Mouse (Mus musculus) small intestine, adult 2 months (tissue): Measurements from ENCODE around the gene Dusp5.

Source experiments
- CTCF ChIP-seq: fragments of 200-500 bp; IDR thresholded peaks from 2 replicates; pipeline ENCODE4 v1.5.1; 2012; ENCODE audit warnings: low read depth, mild to moderate bottlenecking, control low read depth, inconsistent platforms, low read length, moderate library complexity, mixed read lengths; ENCODE audit not compliant: insufficient replicate concordance, insufficient read length; ENCODE audit errors: extremely low read depth
- POLR2A ChIP-seq: fragments of 200-500 bp; IDR thresholded peaks from 2 replicates; pipeline ENCODE4 v1.6.1; 2012; ENCODE audit warnings: low read depth, mild to moderate bottlenecking, control low read depth, inconsistent platforms, low read length, moderate library complexity

DNA sequence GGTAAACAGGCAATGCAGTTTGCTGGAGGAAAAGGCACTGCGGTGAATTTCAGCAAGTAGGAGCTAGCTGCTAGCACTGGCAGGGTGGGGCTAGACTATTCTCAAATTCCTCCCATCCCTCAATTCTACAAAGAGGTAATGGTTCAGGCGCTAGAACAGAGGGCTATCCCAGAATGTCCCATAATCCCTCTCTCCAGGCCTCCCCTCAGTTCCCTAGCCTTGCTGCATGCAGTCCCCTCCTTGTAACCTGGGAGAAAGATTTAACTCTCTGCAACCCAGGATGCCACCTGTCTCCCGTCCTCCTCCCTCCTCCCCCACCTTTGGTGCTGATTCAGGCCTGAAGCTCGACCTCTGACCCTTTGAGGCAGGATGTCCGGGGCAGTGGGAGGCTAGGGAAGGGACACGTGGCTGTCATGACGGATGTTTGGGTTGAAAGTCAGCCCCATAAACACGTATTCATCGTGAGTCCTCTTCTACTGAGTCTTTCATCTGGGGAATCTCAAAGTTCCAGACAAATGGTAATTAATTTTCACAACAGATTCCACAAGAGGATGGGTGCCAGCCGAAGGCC is 23.4 kb downstream of the Dusp5 start:
- TF ChIP-seq CTCF (no peak), POLR2A (no peak)
